Mouse (Mus musculus) induced T-regulatory cell, adult 2 months (primary cell): ENCODE results near the gene Fbxw8.
A peak's percentile ranks its signal among the peaks of the same experiment; 100 is the strongest.

Experiments used
- DNase-seq: peaks from one replicate; pipeline ENCODE4 v3.0.0-alpha.2; 2012; ENCODE audit warnings: low read depth

The Fbxw8 gene

GRCm38 (mm10) chr5:118154839-118155564, at the start of gene Fbxw8:
TSS of gene Fbxw8 (minus strand) at chr5:118155464.
- peak; percentile 81 for DNase-seq

DNA sequence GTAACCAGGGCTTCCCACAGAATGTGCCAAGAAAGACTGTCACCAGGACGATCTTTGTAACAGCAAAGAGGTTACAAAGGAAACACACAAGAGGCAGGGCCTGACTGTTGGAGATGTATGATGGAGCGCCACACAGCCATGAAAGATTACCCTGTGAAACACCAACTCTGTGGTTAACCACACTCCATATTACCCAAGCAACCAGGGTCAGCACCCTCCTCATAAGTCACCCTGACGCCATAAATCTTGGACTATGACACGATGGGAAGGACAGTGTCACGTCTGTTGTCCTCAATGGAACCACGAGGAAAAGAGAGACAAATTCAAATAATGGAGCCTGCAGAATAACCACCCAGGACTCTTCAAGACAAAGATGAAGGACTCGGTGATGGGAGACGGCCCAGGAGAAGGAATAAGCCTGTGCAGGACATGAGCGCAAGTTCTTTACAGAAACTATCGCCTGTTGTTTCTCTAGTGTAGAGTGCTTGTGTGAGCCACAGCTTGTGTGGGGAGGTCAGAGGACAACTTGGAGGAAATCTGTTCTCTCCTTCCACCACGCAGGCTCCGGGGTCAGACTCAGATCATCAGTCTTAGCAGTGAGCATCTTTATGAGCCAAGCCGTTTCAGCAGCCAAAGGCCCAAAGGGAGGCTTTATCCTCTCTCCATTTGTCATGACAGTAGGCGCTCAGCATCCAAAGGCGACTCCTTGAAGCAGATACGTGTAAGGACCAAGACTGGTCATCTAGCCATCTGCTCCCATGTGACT, 49.6 kb upstream of the Fbxw8 start:
- no peak for DNase-seq

GRCm38 (mm10) chr5:118199670-118200069, 44.4 kb upstream of the Fbxw8 start:
- DNase-seq = no peak

- DNase-seq = no peak
Measured at GRCm38 (mm10) chr5:118197421-118197820, 42.2 kb upstream of the Fbxw8 start.

DNA sequence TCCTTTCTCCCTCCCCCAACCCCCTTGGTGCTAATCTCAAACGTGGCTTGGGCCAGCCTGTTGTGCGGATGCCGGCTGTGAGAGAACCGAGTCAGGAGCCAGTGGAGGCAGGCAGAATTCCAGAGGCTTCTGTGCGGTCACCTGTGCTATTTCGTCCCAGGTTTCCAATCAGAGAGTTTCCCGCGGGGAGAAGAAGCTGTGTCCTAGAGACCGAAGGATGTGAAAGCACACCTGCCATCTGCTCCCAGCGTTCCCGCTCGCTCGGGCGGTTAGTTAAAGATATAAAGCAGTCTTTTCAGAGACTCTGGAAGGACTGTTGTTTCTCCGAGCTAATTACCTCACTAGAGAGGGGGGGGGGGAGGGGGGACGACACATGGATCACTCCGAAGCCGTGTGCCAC, 37.0 kb upstream of the Fbxw8 start:
- DNase-seq = no peak

GRCm38 (mm10) chr5:118190491-118190890, 35.2 kb upstream of the Fbxw8 start:
- DNase-seq = no peak

GRCm38 (mm10) chr5:118188356-118188755, 33.1 kb upstream of the Fbxw8 start:
- DNase-seq = no peak

DNA sequence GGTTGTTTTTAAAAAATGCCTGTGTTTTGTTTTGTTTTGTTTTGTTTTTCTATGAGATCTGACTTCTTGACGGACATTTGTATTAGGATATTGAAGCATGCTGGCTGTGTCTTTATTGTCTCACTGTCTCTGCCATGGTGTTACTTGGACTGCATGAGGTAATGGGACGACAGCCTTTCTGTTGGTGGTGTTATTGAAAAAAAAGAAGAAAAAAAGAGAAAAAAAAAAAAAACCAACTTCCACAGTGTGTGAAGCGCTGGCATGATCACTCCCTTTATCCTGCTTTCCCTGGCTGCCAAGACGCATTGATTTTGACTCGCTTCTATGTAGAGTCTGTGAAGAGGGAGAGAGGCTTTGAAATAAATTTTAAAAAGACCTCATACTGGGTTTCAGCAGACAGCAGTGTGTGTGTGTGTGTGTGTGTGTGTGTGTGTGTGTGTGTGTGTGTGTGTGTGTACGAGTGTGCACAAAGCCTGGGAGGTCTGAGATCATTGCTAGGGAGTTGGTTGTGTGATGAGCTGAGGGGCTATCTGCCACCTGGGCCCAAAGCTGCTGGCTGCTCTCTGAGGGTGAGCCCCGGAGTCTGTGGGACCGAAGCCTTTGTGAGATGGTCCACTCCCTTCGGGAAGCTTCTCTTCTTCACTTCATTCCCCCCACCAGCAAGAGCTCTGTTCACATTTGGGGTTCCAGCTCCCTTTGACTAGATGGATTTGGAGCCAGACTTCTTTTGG, 31.8 kb upstream of the Fbxw8 start:
- DNase-seq = no peak

GRCm38 (mm10) chr5:118177640-118178039, 22.4 kb upstream of the Fbxw8 start:
- DNase-seq = no peak

DNA sequence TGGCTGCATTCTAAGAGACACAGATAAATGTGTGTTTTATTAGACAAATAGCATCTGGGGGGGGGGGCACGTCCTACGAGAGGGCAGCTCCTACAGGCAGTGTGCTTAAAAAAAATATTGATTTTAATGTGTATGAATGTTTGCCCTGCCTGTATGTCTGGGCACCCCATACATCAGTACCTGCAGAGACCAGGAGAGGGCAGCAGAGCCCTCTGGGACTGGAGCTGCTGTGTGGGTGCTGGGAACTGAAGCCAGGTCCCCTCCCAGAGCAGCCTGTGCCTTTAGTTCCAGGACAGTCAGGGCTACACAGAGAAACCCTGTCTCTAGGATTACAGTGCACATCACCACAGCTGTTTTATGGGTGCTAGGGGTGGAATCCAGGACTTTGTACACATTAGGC, 19.9 kb upstream of the Fbxw8 start:
- DNase-seq = peak; percentile 30

GRCm38 (mm10) chr5:118174310-118175009, 19.2 kb upstream of the Fbxw8 start:
- DNase-seq = no peak

DNA sequence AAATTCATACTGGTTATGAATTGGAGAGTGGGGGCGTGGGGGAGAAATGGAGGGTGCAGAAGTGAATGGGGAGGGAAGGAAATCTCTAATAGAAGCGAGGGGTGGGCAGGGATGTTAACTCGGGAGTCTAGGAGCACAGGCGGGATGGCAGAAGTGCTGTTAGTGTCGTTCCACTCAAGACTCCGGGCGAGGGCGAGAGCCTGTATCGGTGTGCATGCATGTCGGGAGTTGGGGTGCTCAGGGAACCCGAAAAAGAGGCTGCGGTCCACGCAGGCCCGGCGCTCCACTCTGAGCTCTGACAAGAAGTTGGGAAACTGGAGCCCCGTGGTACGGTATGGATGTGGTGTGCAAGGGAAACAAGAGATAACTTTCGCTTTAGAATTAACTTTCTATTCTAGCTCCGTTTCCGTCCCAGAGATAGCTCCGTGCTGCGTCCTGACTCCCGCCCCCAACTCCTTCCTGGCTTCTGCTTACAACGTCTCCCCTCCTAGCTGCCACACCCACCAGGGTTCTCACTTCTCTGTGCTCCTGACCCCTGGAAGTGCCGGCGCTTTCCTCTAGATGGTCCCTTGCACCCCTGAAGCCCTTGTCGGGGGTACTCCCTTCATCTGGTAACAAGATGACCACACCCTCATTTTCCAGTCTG, 16.9 kb upstream of the Fbxw8 start:
- peak; percentile 45 for DNase-seq

DNA sequence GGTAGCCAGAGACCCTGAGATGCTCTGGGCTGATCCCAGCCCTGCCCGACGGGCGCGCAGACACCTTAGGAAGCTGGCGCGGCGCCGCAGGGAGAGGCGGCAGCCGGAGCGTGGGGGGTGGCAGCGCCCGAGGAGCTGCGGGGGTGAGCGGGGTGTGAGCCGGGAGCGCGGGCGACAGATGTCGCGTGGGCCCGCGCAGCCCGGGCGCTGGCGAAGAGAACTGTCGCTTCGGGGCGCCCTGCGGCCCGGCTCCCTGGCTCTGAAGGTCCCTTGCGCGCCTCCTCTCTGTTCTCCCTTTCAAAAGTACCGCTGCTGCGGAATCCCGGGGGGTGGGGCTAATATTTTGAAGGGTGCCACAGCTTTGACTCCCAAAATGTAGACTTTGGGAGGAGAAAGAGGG, 16.4 kb upstream of the Fbxw8 start:
- peak; percentile 16 for DNase-seq

- DNase-seq = peak; percentile 52
Measured at GRCm38 (mm10) chr5:118170888-118171529, 15.7 kb upstream of the Fbxw8 start.

DNA sequence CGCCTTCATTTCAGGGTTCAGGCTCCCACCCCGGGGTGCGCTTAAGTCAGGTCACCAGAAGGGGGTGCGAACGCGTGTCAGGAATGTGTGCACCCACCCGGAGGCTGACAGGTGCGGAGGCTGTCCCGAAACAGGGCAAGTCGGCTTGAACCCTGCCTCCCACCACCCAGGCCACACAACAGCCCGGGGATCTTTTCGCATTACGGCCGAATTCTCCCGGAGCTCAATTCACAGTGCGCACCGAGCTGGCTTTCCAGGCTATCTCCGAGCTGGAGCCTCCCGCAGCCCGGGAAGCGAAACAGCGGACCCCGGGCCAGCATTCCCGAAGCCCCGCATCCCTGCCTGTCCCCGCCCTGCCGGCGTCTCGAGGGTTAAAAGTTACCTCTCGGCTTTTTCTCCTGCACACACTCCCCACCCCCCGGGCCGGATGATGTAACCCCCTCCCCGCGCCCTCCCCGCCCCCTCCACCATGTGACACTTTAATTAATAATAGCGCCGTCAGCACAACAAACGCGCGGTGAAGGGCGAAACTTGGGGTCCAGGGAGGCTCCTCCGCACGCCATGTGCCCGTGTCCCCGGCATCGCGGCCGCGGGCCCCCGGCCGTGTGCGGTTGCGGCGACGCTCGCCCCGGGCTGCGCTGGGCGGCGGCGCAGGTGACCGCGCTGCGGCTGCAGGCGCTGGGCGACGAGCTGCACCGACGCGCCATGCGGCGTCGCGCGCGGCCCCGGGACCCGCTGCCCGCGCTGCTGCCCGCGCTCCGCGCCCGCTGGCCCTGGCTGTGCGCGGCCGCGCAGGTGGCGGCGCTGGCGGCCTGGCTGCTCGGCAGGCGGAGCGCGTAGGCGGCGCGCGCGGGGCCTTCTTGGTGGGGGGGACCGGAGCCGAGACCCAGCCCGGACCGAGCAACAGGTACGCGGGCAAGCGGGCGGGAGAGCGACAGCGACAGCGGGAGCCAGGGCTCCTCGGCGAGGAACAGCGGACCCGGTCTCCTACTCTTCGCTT, 14.3 kb upstream of the Fbxw8 start:
- peak; percentile 16 for DNase-seq

- no peak for DNase-seq
Measured at GRCm38 (mm10) chr5:118167561-118167995, 12.3 kb upstream of the Fbxw8 start.

- no peak for DNase-seq
Measured at GRCm38 (mm10) chr5:118165462-118165861, 10.2 kb upstream of the Fbxw8 start.

DNA sequence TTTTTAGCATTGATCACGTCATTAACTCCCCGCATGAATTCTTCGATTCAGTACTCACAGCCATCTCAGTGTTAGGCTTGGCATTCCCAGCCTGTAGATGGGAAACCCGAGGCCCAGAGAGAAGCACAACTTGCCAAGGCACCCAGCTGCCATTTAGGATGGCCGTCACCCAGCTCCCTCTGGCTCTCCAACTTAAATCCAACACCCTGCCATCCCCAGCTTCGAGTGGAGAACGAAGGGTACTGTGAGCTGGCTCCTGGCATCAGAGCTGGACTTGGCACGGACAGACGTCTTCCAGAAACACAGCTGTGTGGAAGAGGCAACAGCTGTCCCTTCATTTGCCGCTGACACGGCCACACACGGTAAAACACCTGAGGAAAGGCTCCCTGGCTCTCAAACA, 9.3 kb upstream of the Fbxw8 start, which contains the start of gene Hrk:
TSS of gene Hrk (plus strand) at position 68 of the 400 bp plus-strand sequence.
- no peak for DNase-seq

GRCm38 (mm10) chr5:118160691-118161090, 5.4 kb upstream of the Fbxw8 start:
- DNase-seq = no peak

- no peak for DNase-seq
Measured at GRCm38 (mm10) chr5:118156976-118157375, 1.7 kb upstream of the Fbxw8 start.
